Mouse (Mus musculus): ENCODE results near the gene Sh3bp2.
"Not testable (repeated sequence)": the region's sequence is repeated elsewhere in the genome, so short reads cannot be mapped to it uniquely, and the experiment has no call there.

Sh3bp2 gene

GRCm38 (mm10) chr5:34527352-34527751 is 1.7 kb downstream of the Sh3bp2 start:
- no peak for DNase-seq

GRCm38 (mm10) chr5:34528724-34529123 is 3.1 kb downstream of the Sh3bp2 start:
- no peak for DNase-seq

- DNase-seq: peak; percentile 26 to 28
These were observed 4.5 kb downstream of the Sh3bp2 start for GRCm38 (mm10) chr5:34530116-34530515.

- no peak for DNase-seq
These were observed 5.0 kb downstream of the Sh3bp2 start for GRCm38 (mm10) chr5:34530687-34531086.

GRCm38 (mm10) chr5:34533066-34533465 is 7.4 kb downstream of the Sh3bp2 start:
- no peak for DNase-seq

GRCm38 (mm10) chr5:34533820-34534219 is 8.2 kb downstream of the Sh3bp2 start:
- peak in 1 of 2 experiments; percentile 31 for DNase-seq

GRCm38 (mm10) chr5:34534776-34535581 is 9.3 kb downstream of the Sh3bp2 start:
- peak; percentile 58 to 70 for DNase-seq

GRCm38 (mm10) chr5:34535831-34536230 is 10.2 kb downstream of the Sh3bp2 start:
- DNase-seq: no peak

GRCm38 (mm10) chr5:34538079-34538478 is 12.4 kb downstream of the Sh3bp2 start:
- DNase-seq: no peak

- peak; percentile 44 to 48 for DNase-seq
These were observed 12.9 kb downstream of the Sh3bp2 start for GRCm38 (mm10) chr5:34538527-34538926.

- no peak for DNase-seq
These were observed 13.5 kb downstream of the Sh3bp2 start for GRCm38 (mm10) chr5:34539121-34539520.

- DNase-seq: no peak
These were observed 16.5 kb downstream of the Sh3bp2 start for GRCm38 (mm10) chr5:34542166-34542565.

GRCm38 (mm10) chr5:34543114-34543513 is 17.5 kb downstream of the Sh3bp2 start:
- DNase-seq: no peak

GRCm38 (mm10) chr5:34547410-34547809 is 21.8 kb downstream of the Sh3bp2 start:
- peak; percentile 39 to 40 for DNase-seq

GRCm38 (mm10) chr5:34549135-34549482 is 23.5 kb downstream of the Sh3bp2 start:
- DNase-seq: peak in 1 of 2 experiments; percentile 45

GRCm38 (mm10) chr5:34549483-34550221 is 24.0 kb downstream of the Sh3bp2 start:
- peak; percentile 85 to 89 for DNase-seq

GRCm38 (mm10) chr5:34550251-34550650 is 24.6 kb downstream of the Sh3bp2 start:
- peak in 1 of 2 experiments; percentile 27 for DNase-seq

- DNase-seq: no peak
These were observed 26.2 kb downstream of the Sh3bp2 start for GRCm38 (mm10) chr5:34551821-34552220.

GRCm38 (mm10) chr5:34563854-34564253 is 38.2 kb downstream of the Sh3bp2 start:
- no peak for DNase-seq

GRCm38 (mm10) chr5:34564291-34564690 is 38.7 kb downstream of the Sh3bp2 start:
- DNase-seq: no peak

- DNase-seq: no peak
These were observed 40.1 kb downstream of the Sh3bp2 start for GRCm38 (mm10) chr5:34565545-34566283.

GRCm38 (mm10) chr5:34571551-34571950 is 45.9 kb downstream of the Sh3bp2 start:
- no peak for DNase-seq

- DNase-seq: not testable (repeated sequence)
These were observed 46.9 kb downstream of the Sh3bp2 start for GRCm38 (mm10) chr5:34572568-34572967.
